Mouse (Mus musculus) kidney, adult 2 months (tissue): ENCODE data around the gene Cdk6. TPM values are rescaled to one million over a fixed set of nuclear protein-coding genes. Genes with fewer than 3 reads are reported as not detected.

Experiments
- DNase-seq: peaks from one replicate; pipeline ENCODE4 v3.0.0; 2021
- H3K27ac ChIP-seq: fragments of 200-500 bp; 2 replicates; pipeline ENCODE4 v1.5.1; 2012; ENCODE audit warnings: low read depth, low read length, control low read depth, inconsistent platforms; ENCODE audit not compliant: insufficient read depth
- H3K27me3 ChIP-seq: fragments of 200-500 bp; replicated peaks from 2 replicates; pipeline ENCODE4 v1.6.1; 2012; ENCODE audit warnings: mild to moderate bottlenecking, moderate library complexity, low read length, inconsistent platforms; ENCODE audit not compliant: control insufficient read depth, insufficient read depth
- H3K36me3 ChIP-seq: fragments of 200-500 bp; 2 replicates; pipeline ENCODE4 v1.6.1; 2012; ENCODE audit warnings: mild to moderate bottlenecking, moderate library complexity, low read length, inconsistent platforms; ENCODE audit not compliant: control insufficient read depth, insufficient read depth
- H3K4me1 ChIP-seq: fragments of 200-500 bp; 2 replicates; pipeline ENCODE4 v1.6.1; 2011; ENCODE audit warnings: low read length; ENCODE audit not compliant: control insufficient read depth, insufficient read depth
- H3K4me3 ChIP-seq: fragments of 200-500 bp; 2 replicates; pipeline ENCODE4 v1.5.1; 2011; ENCODE audit warnings: mild to moderate bottlenecking, low read depth, low read length, control low read depth; ENCODE audit not compliant: insufficient read depth
- CTCF ChIP-seq: fragments of 200-500 bp; conservative IDR thresholded peaks from 2 replicates; pipeline ENCODE4 v1.5.1; 2011; ENCODE audit warnings: low read depth, mild to moderate bottlenecking, control low read depth, low read length, moderate library complexity, mixed read lengths; ENCODE audit not compliant: insufficient read depth, insufficient read length
- POLR2A ChIP-seq: fragments of 200-500 bp; IDR thresholded peaks from one replicate; pipeline ENCODE4 v1.6.1; 2011; ENCODE audit warnings: low read depth, low read length, control low read depth
- WGBS: fragments of 180-500 bp; shearing (Covaris S2); methylation state at CpG from one replicate; pipeline ENCODE4 v1.1.7; 2018; 5-methylcytosine and 5-hydroxymethylcytosine counted together
- polyA plus RNA-seq: library from polyadenylated mRNA; depleted of rRNA; stranded (reverse); fragments of >200 nt; gene quantifications from 2 replicates; pipeline ENCODE4 v1.2.3, GENCODE M21; 2012

Cdk6 gene
- polyA plus RNA-seq, 1 experiment: 6.0 TPM

- no peak for DNase-seq
- WGBS: 76% methylated on average over 10 of the region's 10 CpGs
- H3K4me3 ChIP-seq: no peak overlapping the region
- TF ChIP-seq POLR2A (no peak), CTCF (no peak)
- no peak overlapping the region for H3K27ac ChIP-seq
- H3K36me3 ChIP-seq: no peaks in the 10 kb centered on the region
- H3K4me1 ChIP-seq: no peaks in the 10 kb centered on the region; the same call in 1 of the 2 replicates
- H3K27me3 ChIP-seq: no peaks in the 10 kb centered on the region
Measured at GRCm38 (mm10) chr5:3511097-3511795, 170.0 kb downstream of the Cdk6 start.

GRCm38 (mm10) chr5:3512584-3512983 is 171.3 kb downstream of the Cdk6 start:
- H3K4me3 ChIP-seq: no peak overlapping the region
- 72% methylated on average over 4 of the region's 4 CpGs for WGBS
- H3K4me1 ChIP-seq: no peaks in the 10 kb centered on the region; the same call in 1 of the 2 replicates
- TF ChIP-seq POLR2A (no peak), CTCF (no peak; the same call in 1 of the 2 replicates)
- no peaks in the 10 kb centered on the region for H3K36me3 ChIP-seq
- no peaks in the 10 kb centered on the region for H3K27me3 ChIP-seq
- DNase-seq: peak; percentile 22
- H3K27ac ChIP-seq: no peak overlapping the region

GRCm38 (mm10) chr5:3514901-3515311 is 173.6 kb downstream of the Cdk6 start:
- Histone ChIP-seq H3K4me1 (no peaks in the 10 kb centered on the region), H3K27me3 (no peaks in the 10 kb centered on the region), H3K36me3 (no peaks in the 10 kb centered on the region), H3K27ac (no peak overlapping the region), H3K4me3 (no peak overlapping the region)
- TF ChIP-seq POLR2A (no peak), CTCF (no peak)
- 62% methylated on average over 8 of the region's 8 CpGs for WGBS
- DNase-seq: peak; percentile 29

GRCm38 (mm10) chr5:3515477-3515876 is 174.2 kb downstream of the Cdk6 start:
- TF ChIP-seq POLR2A: no peak
- TF ChIP-seq CTCF: no peak
- Histone ChIP-seq H3K27ac (no peak overlapping the region), H3K4me3 (no peak overlapping the region), H3K27me3 (no peaks in the 10 kb centered on the region), H3K36me3 (no peaks in the 10 kb centered on the region), H3K4me1 (no peaks in the 10 kb centered on the region)
- 92% methylated on average over 9 of the region's 9 CpGs for WGBS
- DNase-seq: no peak

GRCm38 (mm10) chr5:3516481-3517075 is 175.3 kb downstream of the Cdk6 start:
- TF ChIP-seq POLR2A (no peak), CTCF (peak; percentile 62)
- 35% methylated on average over 9 of the region's 9 CpGs for WGBS
- Histone ChIP-seq H3K36me3 (no peaks in the 10 kb centered on the region), H3K27me3 (no peaks in the 10 kb centered on the region), H3K4me1 (no peaks in the 10 kb centered on the region), H3K4me3 (no peak overlapping the region), H3K27ac (no peak overlapping the region)
- DNase-seq: peak; percentile 68

- DNase-seq: no peak
- no peaks in the 10 kb centered on the region for H3K4me1 ChIP-seq
Measured at GRCm38 (mm10) chr5:3520493-3521359, 179.4 kb downstream of the Cdk6 start.

More at GRCm38 (mm10) chr5:3520493-3521359, 179.4 kb downstream of the Cdk6 start:
- Histone ChIP-seq H3K27ac (no peak overlapping the region), H3K36me3 (no peaks in the 10 kb centered on the region), H3K27me3 (no peaks in the 10 kb centered on the region), H3K4me3 (no peak overlapping the region)
- TF ChIP-seq POLR2A (no peak), CTCF (no peak)
- WGBS: 82% methylated on average over 18 of the region's 18 CpGs
